Mouse (Mus musculus): Measurements from ENCODE around the gene Arf5.
A peak's percentile ranks its signal among the peaks of the same experiment; 100 is the strongest.

DNA sequence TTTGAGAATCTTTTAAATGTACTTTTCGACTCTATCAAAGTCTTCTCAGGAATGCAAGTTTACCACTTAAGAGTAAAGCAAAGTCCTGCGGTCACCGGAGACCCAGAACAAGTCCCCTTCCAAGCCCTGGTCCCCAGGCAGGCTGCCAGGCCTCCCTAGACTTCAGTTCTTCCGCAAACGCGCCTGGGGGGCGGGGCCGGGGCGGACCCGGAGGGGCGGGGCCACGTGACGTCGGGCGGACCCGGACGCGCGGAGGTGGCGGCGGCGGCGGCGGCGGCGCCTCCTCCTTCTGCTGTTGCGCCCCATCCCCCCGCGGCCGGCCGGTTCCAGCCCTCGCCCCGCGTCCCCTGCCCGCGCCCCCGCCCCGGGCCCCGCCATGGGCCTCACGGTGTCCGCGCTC is at the start of gene Arf5:
- TF ChIP-seq SMC3 (IDR thresholded peaks at IDR 0.05; ENCODE audit: low read depth, low read length) (no peak), GATA1 (IDR thresholded peaks at IDR 0.05; ENCODE audit: low read depth, low read length) (no peak), NRF1 (IDR thresholded peaks at IDR 0.05; ENCODE audit: insufficient read depth, low read depth, low read length, poor library complexity, severe bottlenecking) (no peak), POLR2A (IDR thresholded peaks at IDR 0.05; ENCODE audit: control insufficient read depth in 1 of 2, insufficient read depth in 1 of 2, low read depth in 1 of 2, low read length in 2 of 2, poor library complexity in 1 of 2) (peak in 1 of 2 experiments; percentile 66; a peak in 2 of 4 replicates), ETS1 (IDR thresholded peaks at IDR 0.05; ENCODE audit: low read depth, low read length) (no peak), CTCF (IDR thresholded peaks at IDR 0.05 in 2 of 3, conservative IDR thresholded peaks at IDR 0.05 in 1 of 3; ENCODE audit: control insufficient read depth in 1 of 3, insufficient read depth in 1 of 3, low read depth in 2 of 3, low read length in 3 of 3, poor library complexity in 1 of 3, severe bottlenecking in 1 of 3) (no peak), CHD1 (IDR thresholded peaks at IDR 0.05; ENCODE audit: low read depth, low read length) (no peak), USF1 (IDR thresholded peaks at IDR 0.05; ENCODE audit: low read depth, low read length) (peak; percentile 84), MXI1 (IDR thresholded peaks at IDR 0.05; ENCODE audit: low read depth, low read length) (no peak), MAX (IDR thresholded peaks at IDR 0.05; ENCODE audit: low read length) (peak; percentile 17; the same call in 1 of the 2 replicates), TAL1 (IDR thresholded peaks at IDR 0.05; ENCODE audit: low read length) (no peak), USF2 (IDR thresholded peaks at IDR 0.05; ENCODE audit: borderline replicate concordance in 1 of 2, insufficient read depth in 1 of 2, low read depth in 1 of 2, low read length in 2 of 2) (no peak), EP300 (IDR thresholded peaks at IDR 0.05; ENCODE audit: low read depth in 1 of 2, low read length in 2 of 2) (no peak)

Data from MEL (cell line).